Mouse (Mus musculus) erythroblast, embryonic 14.5 days (primary cell): ENCODE measurements around the gene Ccnk.

Experiments
- GATA1 ChIP-seq: IDR thresholded peaks from 2 replicates; pipeline ENCODE4 v1.6.1; 2012; ENCODE audit warnings: low read length, inconsistent platforms, mixed read lengths
- TAL1 ChIP-seq: IDR thresholded peaks from 3 replicates; pipeline ENCODE4 v1.6.1; 2012; ENCODE audit warnings: low read length, inconsistent platforms, mixed read lengths

DNA sequence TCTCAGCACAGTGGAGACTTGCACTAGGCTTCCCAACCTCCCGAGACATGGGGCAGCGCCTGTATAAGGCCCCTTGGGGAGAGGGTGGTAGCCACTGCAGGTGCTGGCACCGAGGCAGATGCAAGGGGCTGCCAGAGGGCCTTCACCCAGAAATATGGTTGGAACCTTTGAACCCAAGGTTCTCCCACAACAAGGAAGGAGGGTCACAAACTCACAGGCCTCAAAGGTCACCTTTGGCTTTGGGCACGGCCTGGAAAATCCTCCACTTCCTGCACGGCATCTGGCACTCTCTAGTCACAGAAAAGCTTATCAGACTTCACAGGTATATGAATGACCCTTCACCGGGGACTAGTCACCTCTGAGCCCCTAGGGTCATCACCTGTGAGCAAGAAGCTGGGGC is 54.4 kb downstream of the Ccnk start:
- TF ChIP-seq TAL1 (no peak), GATA1 (no peak)
